Mouse (Mus musculus): ENCODE measurements around the gene Adarb2.

- TF ChIP-seq POLR2AphosphoS2 (IDR thresholded peaks at IDR 0.05; ENCODE audit: low read depth, low read length) (no peak), CHD1 (IDR thresholded peaks at IDR 0.05; ENCODE audit: low read depth, low read length) (no peak), MEF2A (IDR thresholded peaks at IDR 0.05; ENCODE audit: borderline replicate concordance, low read depth, low read length) (no peak), UBTF (IDR thresholded peaks at IDR 0.05; ENCODE audit: low read depth, low read length) (no peak), CTCF (conservative IDR thresholded peaks at IDR 0.05 in 1 of 2, IDR thresholded peaks at IDR 0.05 in 1 of 2; ENCODE audit: low read depth in 2 of 2, low read length in 2 of 2) (no peak), MYC (IDR thresholded peaks at IDR 0.05; ENCODE audit: low read depth, low read length) (no peak), BHLHE40 (IDR thresholded peaks at IDR 0.05; ENCODE audit: low read depth, low read length) (no peak), NRF1 (IDR thresholded peaks at IDR 0.05; ENCODE audit: low read depth, low read length) (no peak)
Observed at GRCm38 (mm10) chr13:8210776-8211175, 8.1 kb downstream of the Adarb2 start.
